Mouse (Mus musculus): Measurements from ENCODE around the gene Tdgf1.

DNA sequence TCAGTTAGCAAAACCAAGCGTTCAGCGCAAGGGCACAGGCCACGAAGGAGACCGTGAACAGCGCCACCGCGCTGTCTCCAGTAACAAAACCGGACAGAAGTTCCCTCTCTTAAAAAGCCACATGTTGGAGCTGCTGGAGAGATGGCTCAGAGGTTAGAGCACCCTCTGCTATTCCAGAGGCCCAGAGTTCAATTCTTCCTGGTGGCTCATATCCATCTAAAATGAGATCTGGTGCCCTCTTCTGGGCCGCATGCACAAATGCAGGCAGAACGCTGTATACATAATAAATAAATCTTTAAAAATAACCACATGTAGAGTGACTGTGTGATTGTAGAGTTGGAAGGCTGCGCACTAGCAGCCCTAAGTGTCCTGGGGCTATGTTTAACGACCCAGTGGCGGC, 1.7 kb downstream of the Tdgf1 start:
- no peak for TF ChIP-seq POLR2A (IDR thresholded peaks at IDR 0.05; ENCODE audit: low read depth, low read length)
- no peak for TF ChIP-seq CTCF (IDR thresholded peaks at IDR 0.05; ENCODE audit: extremely low read depth, insufficient read depth, insufficient read length, insufficient replicate concordance)
